Mouse (Mus musculus): ENCODE measurements around the gene Gipc3. TPM values are rescaled to one million over a fixed set of nuclear protein-coding genes. Genes with fewer than 3 reads are reported as not detected.

Gene Gipc3
- total and polyA plus RNA-seq, 2 experiments from 2014 or later, result not detected

GRCm38 (mm10) chr10:81356352-81356990, 13.4 kb upstream of the Gipc3 start:
- Histone ChIP-seq H3K4me2 (ENCODE audit: low read depth) (peak overlapping the region; percentile 95; the same call in 1 of the 2 replicates), H3K27me3 (ENCODE audit: insufficient read depth, low read length) (no peaks in the 10 kb centered on the region), H3K4me1 (ENCODE audit: insufficient read depth) (peaks cover 8% of the 10 kb centered on the region), H3K9ac (no peak overlapping the region), H3K27ac (ENCODE audit: low read depth, low read length) (no peak overlapping the region), H3K4me3 (ENCODE audit: low read depth, low read length) (no peak overlapping the region), H3K36me3 (ENCODE audit: insufficient read depth) (no peaks in the 10 kb centered on the region), H3K9me3 (ENCODE audit: low read length) (no peaks in the 10 kb centered on the region)
- no peak for TF ChIP-seq CTCF (IDR thresholded peaks at IDR 0.05; ENCODE audit: low read depth)
- WGBS, result 43% methylated on average over 12 of the region's 12 CpGs
- DNase-seq (no peak), ATAC-seq (no peak)

- H3K4me1 ChIP-seq (ENCODE audit: insufficient read depth), result peaks cover 8% of the 10 kb centered on the region
- no peaks in the 10 kb centered on the region for H3K9me3 ChIP-seq (ENCODE audit: low read length)
- ATAC-seq, result no peak
- H3K4me2 ChIP-seq (ENCODE audit: low read depth), result no peak overlapping the region
- no peak overlapping the region for H3K27ac ChIP-seq (ENCODE audit: low read depth, low read length)
- H3K36me3 ChIP-seq (ENCODE audit: insufficient read depth), result no peaks in the 10 kb centered on the region
- no peak for DNase-seq
- no peak overlapping the region for H3K9ac ChIP-seq
- whole genome bisulfite sequencing, result 76% methylated on average over 4 of the region's 4 CpGs
- H3K27me3 ChIP-seq (ENCODE audit: insufficient read depth, low read length), result no peaks in the 10 kb centered on the region
- H3K4me3 ChIP-seq (ENCODE audit: low read depth, low read length), result no peak overlapping the region
- TF ChIP-seq CTCF (IDR thresholded peaks at IDR 0.05; ENCODE audit: low read depth), result no peak
These were observed 12.5 kb upstream of the Gipc3 start for GRCm38 (mm10) chr10:81355533-81355932.

GRCm38 (mm10) chr10:81354738-81355477, 11.8 kb upstream of the Gipc3 start:
- Histone ChIP-seq H3K4me1 (ENCODE audit: insufficient read depth) (peaks cover 8% of the 10 kb centered on the region), H3K27ac (ENCODE audit: low read depth, low read length) (no peak overlapping the region), H3K27me3 (ENCODE audit: insufficient read depth, low read length) (no peaks in the 10 kb centered on the region), H3K4me3 (ENCODE audit: low read depth, low read length) (no peak overlapping the region), H3K4me2 (ENCODE audit: low read depth) (no peak overlapping the region), H3K9me3 (ENCODE audit: low read length) (no peaks in the 10 kb centered on the region), H3K9ac (no peak overlapping the region), H3K36me3 (ENCODE audit: insufficient read depth) (no peaks in the 10 kb centered on the region)
- ATAC-seq, result no peak
- WGBS, result 68% methylated on average over 9 of the region's 9 CpGs
- no peak for TF ChIP-seq CTCF (IDR thresholded peaks at IDR 0.05; ENCODE audit: low read depth)
- DNase-seq, result no peak

DNA sequence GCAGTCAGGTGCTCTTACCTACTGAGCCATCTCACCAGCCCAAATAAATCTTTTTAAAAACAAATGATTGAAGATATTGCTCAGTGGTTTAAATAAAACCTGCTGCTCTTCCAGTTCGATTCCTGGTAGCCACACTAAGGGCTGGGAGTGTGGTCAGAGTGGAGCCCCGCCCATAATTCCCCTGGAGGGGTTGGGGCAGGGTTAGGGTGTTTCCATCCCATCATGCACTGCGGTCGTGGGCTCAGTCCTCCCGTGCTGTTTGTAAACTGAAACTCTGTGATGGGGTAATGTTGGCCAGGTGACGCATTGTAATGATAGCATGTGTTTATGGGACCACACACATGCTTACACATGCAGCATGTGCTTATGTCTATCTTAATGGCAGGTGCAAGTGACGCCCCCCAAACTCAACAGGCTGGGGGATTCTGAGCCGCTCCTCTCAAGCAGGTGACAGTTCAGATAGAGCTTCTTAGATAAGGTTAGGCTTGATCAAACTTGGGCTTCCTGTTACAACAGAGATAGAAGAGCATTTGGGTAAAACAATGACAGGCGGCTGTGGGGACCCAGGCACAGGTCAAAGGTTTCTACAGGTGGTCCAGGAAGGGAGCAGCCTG, 8.7 kb upstream of the Gipc3 start:
- no peaks in the 10 kb centered on the region for H3K9me3 ChIP-seq (ENCODE audit: low read length)
- 30% methylated on average over 9 of the region's 9 CpGs for WGBS
- ATAC-seq (no peak), DNase-seq (no peak)
- H3K27me3 ChIP-seq (ENCODE audit: insufficient read depth, low read length), result no peaks in the 10 kb centered on the region
- no peak overlapping the region for H3K4me2 ChIP-seq (ENCODE audit: low read depth)
- TF ChIP-seq CTCF (IDR thresholded peaks at IDR 0.05; ENCODE audit: low read depth), result no peak
- no peaks in the 10 kb centered on the region for H3K36me3 ChIP-seq (ENCODE audit: insufficient read depth)
- no peak overlapping the region for H3K27ac ChIP-seq (ENCODE audit: low read depth, low read length)
- H3K4me3 ChIP-seq (ENCODE audit: low read depth, low read length), result no peak overlapping the region
- H3K4me1 ChIP-seq (ENCODE audit: insufficient read depth), result no peaks in the 10 kb centered on the region
- H3K9ac ChIP-seq, result no peak overlapping the region

DNA sequence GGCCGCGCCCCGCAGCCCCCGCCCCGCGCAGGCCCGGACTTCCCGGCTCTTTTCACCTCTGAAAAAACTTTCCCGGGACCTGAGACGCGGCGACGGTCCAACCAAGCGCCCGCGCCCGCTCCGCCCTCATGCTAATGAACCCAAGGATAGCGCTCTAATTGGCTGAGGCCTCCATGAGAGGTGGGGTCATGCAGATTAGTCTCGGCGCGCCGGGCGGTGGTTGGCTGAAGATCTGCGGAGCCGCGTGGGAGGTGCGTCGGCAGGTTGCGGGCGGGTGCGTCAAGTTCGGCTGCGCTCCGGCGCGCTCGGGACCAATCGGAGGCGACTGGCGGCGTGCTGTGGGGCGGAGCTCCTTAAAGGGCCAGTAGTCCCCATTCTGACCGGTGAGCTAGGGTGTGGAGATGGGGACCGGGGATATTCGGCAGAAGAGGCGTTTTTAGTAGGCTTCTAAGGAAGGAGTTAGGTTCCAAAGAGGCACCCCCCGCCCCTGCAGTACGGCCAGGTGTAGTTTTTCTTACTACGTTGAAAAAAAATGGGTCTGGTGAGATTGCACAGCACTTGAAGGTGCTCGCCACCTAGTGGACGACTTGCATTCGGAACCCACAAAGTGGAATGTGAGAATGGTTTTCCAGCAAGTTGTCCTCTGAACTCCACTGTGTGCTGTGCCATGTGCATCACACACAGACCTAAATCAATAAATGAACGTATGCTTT, 7.4 kb upstream of the Gipc3 start, which contains the start of gene Hmg20b:
Gene Hmg20b (minus strand): TSS at position 130 of the 713 bp plus-strand sequence.
- peak; percentile 93 for TF ChIP-seq CTCF (IDR thresholded peaks at IDR 0.05; ENCODE audit: low read depth)
- Histone ChIP-seq H3K4me2 (ENCODE audit: low read depth) (peak within 1 kb of the TSS; percentile 79), H3K4me3 (ENCODE audit: low read depth, low read length) (peak within 1 kb of the TSS; percentile 45), H3K9me3 (ENCODE audit: low read length) (no peaks in the 10 kb centered on the region), H3K4me1 (ENCODE audit: insufficient read depth) (0 out of 2 replicates have a peak, but pooled peaks cover 3% of the 10 kb centered on the region), H3K9ac (peak within 1 kb of the TSS; percentile 40), H3K36me3 (ENCODE audit: insufficient read depth) (no peaks in the 10 kb centered on the region), H3K27ac (ENCODE audit: low read depth, low read length) (no peak within 1 kb of the TSS), H3K27me3 (ENCODE audit: insufficient read depth, low read length) (no peaks in the 10 kb centered on the region)
- ATAC-seq (peak; percentile 98), DNase-seq (peak; percentile 99)
- 3% methylated on average over 54 of the region's 54 CpGs for WGBS

DNA sequence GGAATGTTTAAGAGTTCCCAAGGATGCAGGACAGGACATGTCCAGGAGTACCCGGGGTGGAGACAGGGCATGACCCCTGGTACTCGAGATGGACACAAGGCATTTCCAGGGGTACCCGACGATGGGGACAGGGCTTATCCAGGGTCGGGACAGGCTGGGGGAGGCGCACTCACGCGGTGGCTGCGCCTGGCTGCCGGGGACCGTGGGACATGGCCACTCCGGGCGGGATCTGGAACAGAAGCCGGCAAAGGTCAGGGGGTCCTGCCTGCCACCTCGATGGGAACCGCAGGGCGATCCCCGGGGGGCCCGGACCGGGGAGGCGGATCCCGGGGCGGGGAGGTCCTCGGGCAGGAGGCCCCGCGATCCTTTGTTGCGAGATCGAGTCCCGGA, 6.9 kb upstream of the Gipc3 start:
- no peak for ATAC-seq
- Histone ChIP-seq H3K27me3 (ENCODE audit: insufficient read depth, low read length) (peaks cover 3% of the 10 kb centered on the region), H3K9ac (peak overlapping the region; percentile 23), H3K4me2 (ENCODE audit: low read depth) (peak overlapping the region; percentile 79), H3K27ac (ENCODE audit: low read depth, low read length) (no peak overlapping the region), H3K4me1 (ENCODE audit: insufficient read depth) (0 out of 2 replicates have a peak, but pooled peaks cover 3% of the 10 kb centered on the region), H3K9me3 (ENCODE audit: low read length) (no peaks in the 10 kb centered on the region), H3K36me3 (ENCODE audit: insufficient read depth) (no peaks in the 10 kb centered on the region), H3K4me3 (ENCODE audit: low read depth, low read length) (peak overlapping the region; percentile 45)
- WGBS, result 6% methylated on average over 25 of the region's 29 CpGs
- no peak for TF ChIP-seq CTCF (IDR thresholded peaks at IDR 0.05; ENCODE audit: low read depth)
- no peak for DNase-seq

Measured in forebrain, postnatal 0 days (tissue).